Mouse (Mus musculus) frontal cortex, postnatal 36 days (tissue): ENCODE measurements around the gene Thada.

Source experiments
- DNase-seq, 2 experiments: peaks; one replicate each; pipeline ENCODE4 v3.0.0; 2022; ENCODE audit warnings: low spot score in 2 of 2

Gene Thada

GRCm38 (mm10) chr17:84342299-84342817, 123.6 kb downstream of the Thada start:
- DNase-seq, result no peak

GRCm38 (mm10) chr17:84341686-84342085, 124.3 kb downstream of the Thada start:
- no peak for DNase-seq

GRCm38 (mm10) chr17:84340574-84340973, 125.4 kb downstream of the Thada start:
- no peak for DNase-seq

GRCm38 (mm10) chr17:84335996-84336395, 130.0 kb downstream of the Thada start:
- DNase-seq, result no peak

GRCm38 (mm10) chr17:84335076-84335475, 130.9 kb downstream of the Thada start:
- no peak for DNase-seq

GRCm38 (mm10) chr17:84334241-84335014, 131.6 kb downstream of the Thada start:
- DNase-seq, result no peak

GRCm38 (mm10) chr17:84332940-84333339, 133.1 kb downstream of the Thada start:
- DNase-seq, result no peak

GRCm38 (mm10) chr17:84330986-84331385, 135.0 kb downstream of the Thada start:
- DNase-seq, result no peak

- DNase-seq, result no peak
Observed at GRCm38 (mm10) chr17:84330506-84330905, 135.5 kb downstream of the Thada start.

GRCm38 (mm10) chr17:84329906-84330470, 136.0 kb downstream of the Thada start:
- no peak for DNase-seq

- no peak for DNase-seq
Observed at GRCm38 (mm10) chr17:84328526-84328925, 137.5 kb downstream of the Thada start.

- DNase-seq, result no peak
Observed at GRCm38 (mm10) chr17:84327051-84327925, 138.7 kb downstream of the Thada start.

- DNase-seq, result no peak
Observed at GRCm38 (mm10) chr17:84322176-84322575, 143.8 kb downstream of the Thada start.

GRCm38 (mm10) chr17:84321351-84321750, 144.7 kb downstream of the Thada start:
- DNase-seq, result peak in 1 of 2 experiments; percentile 33

GRCm38 (mm10) chr17:84320576-84320975, 145.4 kb downstream of the Thada start:
- DNase-seq, result peak; percentile 28 to 44

GRCm38 (mm10) chr17:84314341-84314740, 151.7 kb downstream of the Thada start:
- no peak for DNase-seq

GRCm38 (mm10) chr17:84313494-84313893, 152.5 kb downstream of the Thada start:
- DNase-seq, result no peak

- DNase-seq, result no peak
Observed at GRCm38 (mm10) chr17:84306151-84306550, 159.9 kb downstream of the Thada start.

GRCm38 (mm10) chr17:84305074-84305473, 160.9 kb downstream of the Thada start:
- DNase-seq, result no peak

- DNase-seq, result no peak
Observed at GRCm38 (mm10) chr17:84304141-84304540, 161.9 kb downstream of the Thada start.

- DNase-seq, result no peak
Observed at GRCm38 (mm10) chr17:84297976-84298375, 168.0 kb downstream of the Thada start.

GRCm38 (mm10) chr17:84293221-84293620, 172.8 kb downstream of the Thada start:
- no peak for DNase-seq
